Mouse (Mus musculus) olfactory bulb, adult 2 months (tissue): ENCODE data around the gene Pla2g4b.

ENCODE experiments used
- CTCF ChIP-seq: fragments of 200-500 bp; IDR thresholded peaks from 2 replicates; pipeline ENCODE4 v1.5.1; 2012; ENCODE audit warnings: low read depth, mild to moderate bottlenecking, low read length, moderate library complexity; ENCODE audit not compliant: insufficient read depth
- POLR2A ChIP-seq: fragments of 200-500 bp; IDR thresholded peaks from 2 replicates; pipeline ENCODE4 v1.6.1; 2012; ENCODE audit warnings: mild to moderate bottlenecking, low read depth, low read length, moderate library complexity; ENCODE audit not compliant: insufficient read depth

DNA sequence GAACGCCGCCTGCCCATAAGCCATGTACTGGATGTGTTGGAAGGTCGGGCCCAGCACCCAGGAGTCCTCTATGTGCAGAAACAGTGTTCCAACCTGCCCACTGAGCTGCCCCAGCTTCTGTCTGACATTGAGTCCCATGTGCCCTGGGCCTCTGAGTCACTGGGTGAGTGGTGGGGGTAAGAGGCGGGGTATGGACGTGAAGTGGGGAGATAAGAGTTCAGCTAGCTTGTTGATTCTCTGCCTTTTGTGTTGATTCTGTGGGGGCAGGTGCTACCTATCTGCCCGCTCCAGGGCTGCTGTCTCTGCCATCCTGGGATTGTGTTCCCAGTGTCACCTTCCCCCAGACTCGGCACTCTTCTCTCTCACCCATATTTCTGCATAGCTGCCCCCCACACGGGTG lies 2.8 kb upstream of the Pla2g4b start:
- TF ChIP-seq CTCF: no peak
- no peak for TF ChIP-seq POLR2A
